Mouse (Mus musculus): ENCODE data around the gene Fbxl3. TPM values are rescaled to one million over a fixed set of nuclear protein-coding genes. Genes with fewer than 3 reads are reported as not detected.

The Fbxl3 gene
- total RNA-seq, 4 experiments from 2014 or later, result 81.8 to 91.9 (median 85.1) TPM

GRCm38 (mm10) chr14:103046677-103047076, 52.7 kb downstream of the Fbxl3 start, which contains the start of gene Acod1:
Gene Acod1 (plus strand): TSS chr14:103046977.
- no peak for DNase-seq (ENCODE audit: low spot score in 2 of 2)

GRCm38 (mm10) chr14:103037016-103037415, 62.4 kb downstream of the Fbxl3 start:
- DNase-seq (ENCODE audit: low spot score in 2 of 2), result no peak

- DNase-seq (ENCODE audit: low spot score in 2 of 2), result no peak
These were observed 65.3 kb downstream of the Fbxl3 start for GRCm38 (mm10) chr14:103034076-103034475.

GRCm38 (mm10) chr14:103033271-103033823, 66.0 kb downstream of the Fbxl3 start:
- DNase-seq (ENCODE audit: low spot score in 2 of 2), result no peak

Other genes starting within 250 kb of the Fbxl3 start
- 10 to 100 TPM; 43.1 to 51.9 (median 50.0) TPM for gene Kctd12, start 116.9 kb downstream of the Fbxl3 start, total RNA-seq (2022)
- not detected for gene Acod1, start 52.6 kb downstream of the Fbxl3 start, total RNA-seq (2022)
- 10 to 100 TPM; 10.4 to 16.2 (median 13.1) TPM for gene Cln5, start 29.4 kb downstream of the Fbxl3 start, total RNA-seq (2022)
- 100 to 1,000 TPM; 148 to 173 (median 158) TPM for gene Mycbp2, start 247.2 kb upstream of the Fbxl3 start, total RNA-seq (2022)

Measured in left cerebral cortex, adult 8-10 months (tissue).